Mouse (Mus musculus) gastrocnemius, postnatal 25 days (tissue): ENCODE results near the gene Dynlrb1. TPM values are rescaled to one million over a fixed set of nuclear protein-coding genes. Genes with fewer than 3 reads are reported as not detected.

ENCODE experiments used
- DNase-seq: peaks from one replicate; pipeline ENCODE4 v3.0.0; 2022
- total RNA-seq, 2 experiments: library from RNA; stranded (reverse); gene quantifications; 1 replicate in 1 of 2; 2 replicates in 1 of 2; pipeline ENCODE4 v1.2.3; 2021

Dynlrb1 gene
- total RNA-seq, 2 experiments from 2014 or later = 94.6 to 115 TPM

DNA sequence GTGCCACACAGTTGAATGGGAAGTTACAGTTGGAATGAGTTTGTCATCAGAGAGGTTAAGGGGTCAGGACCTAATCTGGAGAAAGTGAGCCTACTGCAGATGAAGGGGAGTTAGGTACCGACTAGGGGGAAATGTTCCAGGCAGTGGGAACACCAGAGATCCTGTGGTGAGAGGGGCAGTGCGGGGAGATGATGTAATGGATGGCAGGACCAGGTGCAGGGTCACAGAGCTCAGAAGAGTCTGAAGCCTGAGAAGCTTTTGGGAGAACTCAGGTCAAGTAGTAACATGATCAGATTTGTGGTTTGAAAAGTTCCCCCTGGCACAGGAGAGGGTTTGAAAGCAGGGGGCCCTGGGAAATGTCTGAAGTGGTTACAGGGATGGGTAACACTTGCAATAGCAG, 43.8 kb downstream of the Dynlrb1 start:
- DNase-seq = no peak

- DNase-seq = peak; percentile 86
Observed at GRCm38 (mm10) chr2:155283793-155284192, 47.5 kb downstream of the Dynlrb1 start.

GRCm38 (mm10) chr2:155284647-155285046, 48.3 kb downstream of the Dynlrb1 start:
- peak; percentile 47 for DNase-seq

DNA sequence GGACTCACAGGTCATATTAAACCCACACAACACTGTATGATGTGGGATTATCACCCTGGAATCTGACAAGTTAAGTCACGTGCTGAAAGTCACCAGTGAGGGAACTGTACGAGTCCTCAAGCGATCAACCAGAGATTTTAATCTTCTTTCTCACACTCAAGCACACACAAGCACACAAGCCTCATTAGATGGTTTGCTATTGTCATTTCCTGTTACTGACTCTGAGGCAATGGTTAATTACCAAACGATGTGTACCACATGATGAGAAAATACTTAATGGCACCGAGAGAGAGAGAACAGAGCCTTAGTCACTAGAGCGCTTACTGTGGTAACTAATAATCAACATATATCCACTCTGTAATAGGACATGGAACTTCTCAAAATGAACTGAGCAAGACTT, 49.4 kb downstream of the Dynlrb1 start:
- no peak for DNase-seq

DNA sequence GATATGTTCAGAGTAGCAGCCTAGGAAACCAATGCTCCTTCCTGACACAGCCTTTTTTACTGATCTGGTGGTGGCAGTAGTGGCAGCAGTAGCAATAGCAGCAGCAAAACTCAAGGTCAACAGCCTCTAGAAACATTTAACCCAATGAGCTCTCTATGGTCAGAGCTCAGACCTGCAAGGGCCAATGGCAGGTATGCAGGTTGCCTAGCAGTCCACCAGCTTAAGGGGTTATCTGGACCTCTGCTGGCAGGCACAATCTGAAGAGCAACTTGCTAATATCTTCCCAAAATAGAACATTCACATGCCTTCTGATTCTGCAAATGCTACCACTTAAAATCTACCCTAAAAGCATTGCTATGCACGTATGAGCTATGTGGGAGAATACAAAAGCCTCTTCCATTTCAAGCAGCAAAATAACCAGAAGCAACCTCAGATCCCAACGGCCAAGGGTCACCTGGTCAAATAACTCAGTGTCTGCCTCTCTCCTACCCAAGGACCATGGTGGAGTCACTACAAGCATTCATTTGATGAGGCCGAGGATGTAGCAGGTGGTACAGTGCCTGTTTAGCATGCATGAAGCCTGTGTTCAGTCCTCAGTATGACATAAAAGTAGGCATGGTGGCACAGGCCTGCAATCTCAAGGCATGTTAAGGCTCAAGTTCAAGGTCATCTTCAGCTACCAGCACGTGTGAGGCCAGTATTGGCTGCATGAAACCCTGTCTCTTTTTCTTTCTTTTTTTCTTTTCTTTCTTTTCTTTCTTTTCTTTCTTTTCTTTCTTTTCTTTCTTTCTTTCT, 51.3 kb downstream of the Dynlrb1 start:
- DNase-seq = no peak

- no peak for DNase-seq
Observed at GRCm38 (mm10) chr2:155290066-155290465, 53.7 kb downstream of the Dynlrb1 start.

DNA sequence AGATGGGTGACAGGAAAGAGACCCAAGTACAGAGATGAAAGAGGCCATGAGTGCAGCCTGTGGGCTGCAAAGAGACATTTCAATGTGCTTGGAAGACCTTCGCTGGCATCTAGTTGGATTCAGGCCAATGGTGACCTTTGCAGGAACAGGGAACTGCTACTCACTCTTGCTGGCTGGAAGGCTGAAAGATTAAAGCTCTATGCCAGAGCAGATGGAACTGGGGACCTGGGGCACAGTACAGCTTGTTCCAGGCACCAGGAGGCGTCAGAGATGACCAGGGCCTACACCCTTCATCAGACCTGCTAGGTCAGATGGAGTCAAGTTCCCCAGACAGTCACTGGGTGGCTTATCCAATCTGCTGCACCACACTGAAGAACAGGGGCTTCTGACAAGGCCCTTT, 57.0 kb downstream of the Dynlrb1 start:
- peak; percentile 82 for DNase-seq

GRCm38 (mm10) chr2:155293946-155294345, 57.6 kb downstream of the Dynlrb1 start:
- DNase-seq = no peak

GRCm38 (mm10) chr2:155295453-155295852, 59.1 kb downstream of the Dynlrb1 start:
- no peak for DNase-seq

- peak; percentile 43 for DNase-seq
Observed at GRCm38 (mm10) chr2:155299563-155299962, 63.2 kb downstream of the Dynlrb1 start.

Other genes with a start within 250 kb of the Dynlrb1 start
- gene Gm14226, start 218.3 kb upstream of the Dynlrb1 start, total RNA-seq = not detected
- 10 to 100 TPM; 15.3 to 16.0 TPM for gene Ahcy, start 162.0 kb upstream of the Dynlrb1 start, total RNA-seq
- 10 to 100 TPM; 17.5 to 17.8 TPM for gene Itch, start 103.0 kb upstream of the Dynlrb1 start, total RNA-seq
- 100 to 1,000 TPM; 243 to 291 TPM for gene Map1lc3a, start 39.8 kb downstream of the Dynlrb1 start, total RNA-seq
- 10 to 100 TPM; 19.7 to 24.9 TPM for gene Pigu, start 120.9 kb downstream of the Dynlrb1 start, total RNA-seq
- 100 to 1,000 TPM; 406 to 449 TPM for gene Trp53inp2, start 144.5 kb downstream of the Dynlrb1 start, total RNA-seq
- 10 to 100 TPM; 13.0 to 13.8 TPM for gene Ncoa6, start 237.4 kb downstream of the Dynlrb1 start, total RNA-seq